Mouse (Mus musculus) liver, postnatal 0 days (tissue): Measurements from ENCODE around the gene Fam81b.

Experiments
- CTCF ChIP-seq: sonication (generic); IDR thresholded peaks from 2 replicates; pipeline ENCODE4 v1.5.1; 2016; ENCODE audit warnings: antibody characterized with exemption, low read depth
- EP300 ChIP-seq: IDR thresholded peaks from 2 replicates; pipeline ENCODE4 v1.6.1; 2016; ENCODE audit warnings: antibody characterized with exemption, low read depth, mild to moderate bottlenecking

- TF ChIP-seq CTCF, result no peak
- TF ChIP-seq EP300, result no peak
These were observed 107.5 kb downstream of the Fam81b start for GRCm38 (mm10) chr13:76197297-76197848.
